Mouse (Mus musculus): ENCODE results near the gene Tsc22d3. TPM values are rescaled to one million over a fixed set of nuclear protein-coding genes. Genes with fewer than 3 reads are reported as not detected.
"Not testable (repeated sequence)": the region's sequence is repeated elsewhere in the genome, so short reads cannot be mapped to it uniquely, and the experiment has no call there.

Tsc22d3 gene
- total RNA-seq, 2 experiments from 2014 or later: 66.0 to 76.4 TPM

- DNase-seq (ENCODE audit: low spot score in 2 of 2): peak; percentile 36 to 52
These were observed 96.6 kb downstream of the Tsc22d3 start for GRCm38 (mm10) chrX:140503905-140504304.

- no peak for DNase-seq (ENCODE audit: low spot score in 2 of 2)
These were observed 98.8 kb downstream of the Tsc22d3 start for GRCm38 (mm10) chrX:140501401-140502301.

GRCm38 (mm10) chrX:140500306-140500705, 100.2 kb downstream of the Tsc22d3 start:
- no peak for DNase-seq (ENCODE audit: low spot score in 2 of 2)

- DNase-seq (ENCODE audit: low spot score in 2 of 2): not testable (repeated sequence)
These were observed 102.0 kb downstream of the Tsc22d3 start for GRCm38 (mm10) chrX:140498431-140498830.

GRCm38 (mm10) chrX:140494170-140494569, 106.3 kb downstream of the Tsc22d3 start:
- no peak for DNase-seq (ENCODE audit: low spot score in 2 of 2)

- DNase-seq (ENCODE audit: low spot score in 2 of 2): no peak
These were observed 106.9 kb downstream of the Tsc22d3 start for GRCm38 (mm10) chrX:140493527-140494029.

- DNase-seq (ENCODE audit: low spot score in 2 of 2): peak; percentile 30 to 37
These were observed 108.4 kb downstream of the Tsc22d3 start for GRCm38 (mm10) chrX:140491884-140492571.

- DNase-seq (ENCODE audit: low spot score in 2 of 2): no peak
These were observed 110.3 kb downstream of the Tsc22d3 start for GRCm38 (mm10) chrX:140490203-140490602.

Other genes with a start within 250 kb of the Tsc22d3 start
- gene Prps1, start 144.0 kb downstream of the Tsc22d3 start, total RNA-seq (2021): 10 to 100 TPM; 57.5 to 70.6 TPM
- gene Mid2, start 63.9 kb upstream of the Tsc22d3 start, total RNA-seq (2021): 10 to 100 TPM; 23.2 to 28.8 TPM
- gene Tex13b, start 212.8 kb upstream of the Tsc22d3 start, total RNA-seq (2021): not detected